Mouse (Mus musculus) erythroblast, embryonic 14.5 days (primary cell): ENCODE measurements at regions not wholly inside any gene's neighbourhood (a gene's known extent, or its start where the extent isn't known, plus 50 kb on each side); places are given as distances from the start of the nearest gene placed in this dataset.

ENCODE experiments used
- H3K27me3 ChIP-seq: 2 replicates; pipeline ENCODE4 v1.6.1; 2012; ENCODE audit warnings: inconsistent platforms; ENCODE audit not compliant: control insufficient read depth
- H3K36me3 ChIP-seq: 2 replicates; pipeline ENCODE4 v1.6.1; 2012; ENCODE audit warnings: mild to moderate bottlenecking, inconsistent platforms; ENCODE audit not compliant: control insufficient read depth
- H3K4me1 ChIP-seq: 2 replicates; pipeline ENCODE4 v1.6.1; 2012; ENCODE audit warnings: inconsistent platforms; ENCODE audit not compliant: control insufficient read depth
- H3K4me3 ChIP-seq: replicated peaks from 2 replicates; pipeline ENCODE3; 2012; ENCODE audit warnings: moderate library complexity, mild to moderate bottlenecking, inconsistent platforms
- H3K9me3 ChIP-seq: 2 replicates; pipeline ENCODE4 v1.6.1; 2012; ENCODE audit warnings: low read length, inconsistent platforms, mixed read lengths; ENCODE audit not compliant: control insufficient read depth
- GATA1 ChIP-seq: IDR thresholded peaks from 2 replicates; pipeline ENCODE4 v1.6.1; 2012; ENCODE audit warnings: low read length, inconsistent platforms, mixed read lengths
- TAL1 ChIP-seq: IDR thresholded peaks from 3 replicates; pipeline ENCODE4 v1.6.1; 2012; ENCODE audit warnings: low read length, inconsistent platforms, mixed read lengths

DNA sequence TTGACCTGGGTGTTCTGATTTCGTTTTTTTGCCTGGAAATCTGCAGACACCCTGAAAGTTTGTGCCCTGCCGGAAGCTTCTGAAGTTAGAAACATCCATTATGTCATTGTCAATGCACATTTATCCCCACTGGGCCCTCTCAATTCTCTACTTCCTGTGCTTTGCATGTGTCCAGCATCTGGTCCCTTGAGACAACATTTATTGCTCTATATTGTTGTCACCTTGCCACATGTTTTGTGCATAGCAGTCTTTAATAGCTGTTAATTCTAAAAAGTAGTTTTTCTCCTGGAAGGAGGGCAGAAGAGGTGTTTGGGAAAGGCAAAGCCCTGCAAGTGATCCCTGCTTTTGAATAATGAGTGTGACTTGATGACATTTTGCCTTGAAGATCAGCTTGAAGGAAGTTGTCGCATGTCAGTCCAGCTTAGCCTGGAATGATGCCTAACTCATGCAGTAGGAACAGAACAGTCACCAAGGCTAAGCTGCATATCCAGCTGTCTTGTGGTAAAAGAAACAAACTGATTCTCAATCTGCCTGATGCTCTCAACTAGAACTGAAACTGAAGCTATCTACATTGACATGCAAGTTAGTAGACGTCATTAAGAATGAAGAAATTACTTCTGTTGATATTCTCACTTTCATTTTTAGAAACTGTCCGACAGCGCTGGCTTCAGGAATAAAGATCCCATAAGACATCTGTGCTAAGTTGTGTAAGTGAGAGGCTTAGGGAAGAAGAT, 152.9 kb downstream of the Gm9733 start:
- TF ChIP-seq TAL1 (no peak), GATA1 (no peak)
- Histone ChIP-seq H3K4me1 (no peaks in the 10 kb centered on the region), H3K27me3 (no peaks in the 10 kb centered on the region), H3K4me3 (no peak overlapping the region), H3K9me3 (no peaks in the 10 kb centered on the region), H3K36me3 (no peaks in the 10 kb centered on the region)

DNA sequence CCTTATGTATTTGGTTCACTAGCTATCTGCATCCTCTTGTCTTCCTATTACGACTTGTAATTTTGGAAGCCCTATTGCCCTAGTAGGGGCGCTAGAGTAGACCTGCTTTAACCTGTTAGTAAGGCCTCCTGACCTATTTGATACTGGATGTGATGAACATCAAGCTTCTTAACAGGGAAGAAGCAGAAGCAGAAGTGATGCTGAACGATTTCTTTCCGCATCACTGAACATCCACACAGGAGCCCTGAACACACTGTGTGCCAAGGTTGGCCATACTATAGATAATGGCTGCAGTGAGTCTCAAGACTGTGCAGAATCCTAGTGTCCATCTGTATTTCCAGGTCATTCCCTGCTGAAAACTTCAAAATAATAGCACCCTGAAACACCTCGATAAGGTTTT, 151.0 kb downstream of the Gm9733 start:
- Histone ChIP-seq H3K9me3 (no peaks in the 10 kb centered on the region), H3K27me3 (no peaks in the 10 kb centered on the region), H3K4me3 (no peak overlapping the region), H3K4me1 (no peaks in the 10 kb centered on the region), H3K36me3 (no peaks in the 10 kb centered on the region)
- TF ChIP-seq GATA1 (no peak), TAL1 (no peak)

DNA sequence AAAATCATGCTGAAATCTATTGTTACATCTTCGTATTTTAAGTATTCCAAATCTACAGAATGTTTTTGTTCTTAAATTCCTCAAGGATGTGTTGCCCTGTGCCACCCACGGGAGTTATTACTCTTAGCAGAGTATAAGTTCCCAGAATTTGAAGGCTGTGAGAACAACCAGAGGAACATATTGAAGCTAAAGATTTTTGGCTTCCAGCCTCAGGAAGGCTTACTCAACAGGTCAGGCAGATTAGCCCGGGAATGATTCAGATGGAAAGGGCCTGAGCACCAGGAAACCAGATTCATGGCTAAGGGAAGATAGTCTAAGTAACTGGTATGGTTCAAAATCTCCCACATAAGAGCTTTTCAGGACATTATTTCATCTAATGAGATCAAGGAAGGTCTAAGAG, 145.4 kb downstream of the Gm9733 start:
- Histone ChIP-seq H3K4me1 (no peaks in the 10 kb centered on the region), H3K4me3 (no peak overlapping the region), H3K27me3 (no peaks in the 10 kb centered on the region), H3K36me3 (no peaks in the 10 kb centered on the region), H3K9me3 (no peaks in the 10 kb centered on the region)
- TF ChIP-seq GATA1, result no peak

DNA sequence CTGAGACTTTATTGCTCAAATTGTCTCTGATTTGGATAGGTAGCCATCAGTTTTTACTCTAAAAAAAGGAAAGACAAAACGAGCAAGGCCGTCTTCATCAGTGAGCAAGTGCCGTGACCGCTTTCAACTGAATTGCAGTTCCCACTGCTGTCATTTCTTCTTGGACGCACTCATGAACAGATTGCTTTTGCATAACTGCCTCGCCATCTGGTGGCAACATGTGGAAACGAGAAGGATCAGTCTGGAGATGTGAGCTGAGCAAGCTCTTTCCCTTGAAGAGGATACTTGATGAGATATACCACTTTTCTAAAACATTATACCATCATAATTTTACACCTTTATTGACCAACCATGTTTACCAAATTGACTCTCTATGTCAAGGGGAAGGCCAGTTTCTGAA, 137.7 kb downstream of the Gm9733 start:
- Histone ChIP-seq H3K4me1 (no peaks in the 10 kb centered on the region), H3K36me3 (no peaks in the 10 kb centered on the region), H3K27me3 (no peaks in the 10 kb centered on the region), H3K4me3 (no peak overlapping the region), H3K9me3 (no peaks in the 10 kb centered on the region)
- TF ChIP-seq GATA1 (no peak), TAL1 (no peak)

GRCm38 (mm10) chr3:15196101-15196500, 136.0 kb downstream of the Gm9733 start:
- Histone ChIP-seq H3K4me3 (no peak overlapping the region), H3K27me3 (no peaks in the 10 kb centered on the region), H3K36me3 (no peaks in the 10 kb centered on the region), H3K4me1 (no peaks in the 10 kb centered on the region), H3K9me3 (no peaks in the 10 kb centered on the region)
- TF ChIP-seq GATA1, result no peak
- no peak for TF ChIP-seq TAL1

DNA sequence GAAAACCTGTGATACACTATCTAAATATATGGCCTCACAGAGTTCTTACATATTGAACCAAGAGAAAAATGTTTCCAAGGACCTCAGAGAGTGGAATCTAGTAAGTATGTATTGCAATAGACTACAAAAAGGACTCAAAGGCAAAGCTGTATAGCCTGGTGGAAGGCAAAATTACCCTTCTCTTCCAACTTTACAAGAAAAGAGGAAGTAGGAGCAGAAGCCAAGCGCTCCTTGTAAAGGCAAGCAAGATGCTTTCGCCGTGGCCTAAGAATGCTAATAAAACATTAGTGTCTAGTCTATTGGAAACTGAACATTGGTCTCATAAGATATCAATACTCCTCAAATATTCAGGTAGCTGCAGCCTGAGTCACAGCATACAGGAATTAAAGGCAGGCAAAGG, 134.0 kb downstream of the Gm9733 start:
- Histone ChIP-seq H3K9me3 (no peaks in the 10 kb centered on the region), H3K4me1 (no peaks in the 10 kb centered on the region), H3K4me3 (no peak overlapping the region), H3K27me3 (no peaks in the 10 kb centered on the region), H3K36me3 (no peaks in the 10 kb centered on the region)
- TF ChIP-seq TAL1 (no peak), GATA1 (no peak)

- TF ChIP-seq TAL1, result no peak
- no peak for TF ChIP-seq GATA1
Measured at GRCm38 (mm10) chr3:15200309-15200708, 131.8 kb downstream of the Gm9733 start.

GRCm38 (mm10) chr3:15200990-15201389, 131.1 kb downstream of the Gm9733 start:
- no peaks in the 10 kb centered on the region for H3K9me3 ChIP-seq
- H3K4me3 ChIP-seq, result no peak overlapping the region
- H3K36me3 ChIP-seq, result no peaks in the 10 kb centered on the region
- no peak for TF ChIP-seq TAL1
- no peak for TF ChIP-seq GATA1
- H3K4me1 ChIP-seq, result no peaks in the 10 kb centered on the region
- no peaks in the 10 kb centered on the region for H3K27me3 ChIP-seq

More at GRCm38 (mm10) chr3:15200309-15200708, 131.8 kb downstream of the Gm9733 start:
- Histone ChIP-seq H3K4me3 (no peak overlapping the region), H3K27me3 (no peaks in the 10 kb centered on the region), H3K36me3 (no peaks in the 10 kb centered on the region), H3K9me3 (no peaks in the 10 kb centered on the region), H3K4me1 (no peaks in the 10 kb centered on the region)

DNA sequence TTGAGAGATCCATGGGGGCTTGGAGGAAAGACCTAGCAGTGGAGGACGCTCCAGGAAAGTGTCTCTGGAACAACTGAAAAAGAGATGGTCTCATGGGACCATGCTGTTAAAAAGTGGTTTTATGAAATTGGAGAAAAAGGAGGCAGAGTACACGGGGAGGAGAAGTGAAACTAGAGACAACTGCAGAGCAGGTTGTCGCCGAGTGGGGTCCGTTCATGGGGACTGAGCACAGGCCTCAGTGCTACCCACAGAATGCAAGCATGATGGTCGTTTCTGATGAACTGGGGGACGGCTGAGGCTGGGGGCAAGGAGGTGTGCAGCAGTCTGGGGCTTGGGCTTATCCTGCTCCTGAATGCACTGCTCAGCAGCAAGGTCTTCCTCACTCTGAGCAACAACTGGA, 129.3 kb downstream of the Gm9733 start:
- H3K4me1 ChIP-seq, result no peaks in the 10 kb centered on the region
- H3K36me3 ChIP-seq, result no peaks in the 10 kb centered on the region
- H3K9me3 ChIP-seq, result no peaks in the 10 kb centered on the region
- no peak for TF ChIP-seq GATA1
- no peak for TF ChIP-seq TAL1
- H3K4me3 ChIP-seq, result no peak overlapping the region
- no peaks in the 10 kb centered on the region for H3K27me3 ChIP-seq
